Comparison of ENCODE assay signal across 8 mouse cellular contexts in the genomic region with DNA sequence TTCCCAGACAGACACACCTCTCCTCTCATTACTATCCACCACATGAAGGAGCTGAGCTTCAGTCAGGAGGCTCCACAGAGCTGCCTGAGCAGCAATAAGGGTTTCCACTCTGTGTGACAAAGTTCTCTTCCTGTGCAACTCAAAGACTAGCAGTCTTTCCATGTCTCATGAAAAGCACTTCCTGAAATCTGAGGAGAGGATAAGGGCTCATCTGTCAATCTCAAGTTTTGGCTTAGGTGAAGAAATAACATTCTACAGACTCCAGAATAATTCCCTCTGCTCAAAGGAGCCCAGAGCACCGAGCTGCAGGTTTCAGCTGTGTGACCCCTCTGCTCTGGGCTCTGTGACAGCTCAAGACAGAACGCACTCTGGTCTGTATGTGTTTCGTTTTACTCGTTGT. TPM values are rescaled to one million over a fixed set of nuclear protein-coding genes. Genes with fewer than 3 reads are reported as not detected.
DNase-seq lines count a peak whose midpoint lies in the region; ATAC-seq lines count a peak whose summit lies in the region.

No protein-coding gene starts in this region.

- no peaks in the 10 kb centered on the region for H3K9me3 ChIP-seq in heart, embryonic 15.5 days (replicated peaks)
- no peaks in the 10 kb centered on the region for H3K9me3 ChIP-seq in hindbrain, embryonic 13.5 days
- no peaks in the 10 kb centered on the region for H3K9me3 ChIP-seq in midbrain, embryonic 13.5 days

- H3K27ac ChIP-seq in heart, embryonic 15.5 days: peak overlapping the region; percentile 90; the same call in 1 of the 2 replicates
- peak overlapping the region; percentile 94 for H3K27ac ChIP-seq in hindbrain, embryonic 13.5 days
- H3K27ac ChIP-seq in midbrain, embryonic 13.5 days: no peak overlapping the region

- peaks cover 41% of the 10 kb centered on the region for H3K36me3 ChIP-seq in heart, embryonic 15.5 days
- H3K36me3 ChIP-seq in hindbrain, embryonic 13.5 days: peaks cover 65% of the 10 kb centered on the region
- H3K36me3 ChIP-seq in midbrain, embryonic 13.5 days: peaks cover 62% of the 10 kb centered on the region

- peak overlapping the region; percentile 96 for H3K4me3 ChIP-seq in heart, embryonic 15.5 days
- peak overlapping the region; percentile 97 for H3K4me3 ChIP-seq in hindbrain, embryonic 13.5 days
- peak overlapping the region; percentile 99 for H3K4me3 ChIP-seq in midbrain, embryonic 13.5 days (replicated peaks)

- H3K4me2 ChIP-seq in heart, embryonic 15.5 days: peak overlapping the region; percentile 90
- peak overlapping the region; percentile 99 for H3K4me2 ChIP-seq in hindbrain, embryonic 13.5 days
- H3K4me2 ChIP-seq in midbrain, embryonic 13.5 days (replicated peaks): peak overlapping the region; percentile 99

- no peaks in the 10 kb centered on the region for H3K27me3 ChIP-seq in heart, embryonic 15.5 days
- no peaks in the 10 kb centered on the region for H3K27me3 ChIP-seq in hindbrain, embryonic 13.5 days
- no peaks in the 10 kb centered on the region for H3K27me3 ChIP-seq in midbrain, embryonic 13.5 days

- no peak for ATAC-seq in heart, embryonic 15.5 days (replicated peaks; ENCODE audit: insufficient number of reproducible peaks, insufficient read depth, low FRiP score, low read depth)
- ATAC-seq in hindbrain, embryonic 13.5 days (ENCODE audit: low FRiP score): no peak
- no peak for ATAC-seq in midbrain, embryonic 13.5 days
- ATAC-seq in activated CD4-positive, CD25-positive, alpha-beta regulatory T cell, adult 4 months: no peak

- 34% methylated on average over 4 of the region's 4 CpGs for WGBS in heart, embryonic 15.5 days
- WGBS in hindbrain, embryonic 13.5 days: 70% methylated on average over 4 of the region's 4 CpGs
- 74% methylated on average over 4 of the region's 4 CpGs for whole genome bisulfite sequencing in midbrain, embryonic 13.5 days

- peaks cover 21% of the 10 kb centered on the region for H3K4me1 ChIP-seq in heart, embryonic 15.5 days (replicated peaks)
- H3K4me1 ChIP-seq in hindbrain, embryonic 13.5 days (replicated peaks): peaks cover 39% of the 10 kb centered on the region
- H3K4me1 ChIP-seq in midbrain, embryonic 13.5 days (replicated peaks): peaks cover 36% of the 10 kb centered on the region

- DNase-seq in heart, adult 8-10 months (ENCODE audit: low spot score): no peak
- peak; percentile 22 for DNase-seq in NIH3T3 (ENCODE audit: low read depth)
- DNase-seq in layer of hippocampus, adult 8-10 months (ENCODE audit: low spot score in 2 of 2): no peak
- DNase-seq in adrenal gland, postnatal 25 days: no peak

- H3K9ac ChIP-seq in heart, embryonic 15.5 days: peak overlapping the region; percentile 98; the same call in 1 of the 2 replicates
- peak overlapping the region; percentile 99 for H3K9ac ChIP-seq in hindbrain, embryonic 13.5 days
- H3K9ac ChIP-seq in midbrain, embryonic 13.5 days (replicated peaks): peak overlapping the region; percentile 96

RNA-seq across cellular contexts. Expression of gene Zfp276, which starts 1.1 kb away (rescaled TPM):
- 13.2 and 18.4 TPM in 2 replicates for polyA plus RNA-seq in heart, embryonic 15.5 days (2015; fragmentation: Nextera tagmentation; extraction: Ambion mirVana)
- total RNA-seq in heart, adult 8-10 months (2022): 10 to 100 TPM in 1 of 4 experiments, 1 to 10 TPM in 3; 8.2 to 10.8 (median 9.2) TPM
- polyA plus RNA-seq in hindbrain, embryonic 13.5 days (2015; fragmentation: Nextera tagmentation; extraction: Ambion mirVana): 24.3 and 26.0 TPM in 2 replicates
- 23.6 and 26.3 TPM in 2 replicates for polyA plus RNA-seq in midbrain, embryonic 13.5 days (2015; fragmentation: Nextera tagmentation; extraction: Ambion mirVana)
- total RNA-seq in layer of hippocampus, adult 8-10 months (2022): 10 to 100 TPM; 21.0 to 27.4 (median 24.2) TPM
- 1 to 10 TPM; 3.6 to 4.7 TPM for polyA plus RNA-seq in activated CD4-positive, CD25-positive, alpha-beta regulatory T cell, adult 4 months (2017; shearing (Covaris generic))
- 32.3 and 33.0 TPM in 2 replicates for total RNA-seq in adrenal gland, postnatal 25 days (2021)

RNA-seq across cellular contexts. Expression of gene Vps9d1, which starts 1.2 kb away (rescaled TPM):
- 19.2 and 22.7 TPM in 2 replicates for polyA plus RNA-seq in heart, embryonic 15.5 days (2015; fragmentation: Nextera tagmentation; extraction: Ambion mirVana)
- 10 to 100 TPM; 25.5 to 35.0 (median 27.5) TPM for total RNA-seq in heart, adult 8-10 months (2022)
- polyA plus RNA-seq in hindbrain, embryonic 13.5 days (2015; fragmentation: Nextera tagmentation; extraction: Ambion mirVana): 51.1 and 52.9 TPM in 2 replicates
- 51.5 and 53.4 TPM in 2 replicates for polyA plus RNA-seq in midbrain, embryonic 13.5 days (2015; fragmentation: Nextera tagmentation; extraction: Ambion mirVana)
- 10 to 100 TPM; 52.1 to 63.9 (median 58.9) TPM for total RNA-seq in layer of hippocampus, adult 8-10 months (2022)
- 1 to 10 TPM; 7.1 to 7.2 TPM for polyA plus RNA-seq in activated CD4-positive, CD25-positive, alpha-beta regulatory T cell, adult 4 months (2017; shearing (Covaris generic))
- 25.2 and 36.7 TPM in 2 replicates for total RNA-seq in adrenal gland, postnatal 25 days (2021)

RNA-seq across cellular contexts. Expression of gene Spata2l, which starts 16.9 kb away (rescaled TPM):
- polyA plus RNA-seq in heart, embryonic 15.5 days (2015; fragmentation: Nextera tagmentation; extraction: Ambion mirVana): 3.4 and 4.5 TPM in 2 replicates
- 1 to 10 TPM; 4.4 to 7.0 (median 6.0) TPM for total RNA-seq in heart, adult 8-10 months (2022)
- 4.1 and 4.4 TPM in 2 replicates for polyA plus RNA-seq in hindbrain, embryonic 13.5 days (2015; fragmentation: Nextera tagmentation; extraction: Ambion mirVana)
- 2.7 and 2.8 TPM in 2 replicates for polyA plus RNA-seq in midbrain, embryonic 13.5 days (2015; fragmentation: Nextera tagmentation; extraction: Ambion mirVana)
- 10 to 100 TPM; 55.1 to 69.3 (median 61.5) TPM for total RNA-seq in layer of hippocampus, adult 8-10 months (2022)
- 1 to 10 TPM; 7.7 to 8.8 TPM for polyA plus RNA-seq in activated CD4-positive, CD25-positive, alpha-beta regulatory T cell, adult 4 months (2017; shearing (Covaris generic))
- total RNA-seq in adrenal gland, postnatal 25 days (2021): 15.6 and 17.9 TPM in 2 replicates

RNA-seq across cellular contexts. Expression of gene Cdk10, which starts 28.3 kb away (rescaled TPM):
- polyA plus RNA-seq in heart, embryonic 15.5 days (2015; fragmentation: Nextera tagmentation; extraction: Ambion mirVana): 17.7 and 20.8 TPM in 2 replicates
- 10 to 100 TPM; 15.0 to 25.2 (median 20.2) TPM for total RNA-seq in heart, adult 8-10 months (2022)
- 44.0 and 46.9 TPM in 2 replicates for polyA plus RNA-seq in hindbrain, embryonic 13.5 days (2015; fragmentation: Nextera tagmentation; extraction: Ambion mirVana)
- 48.3 and 48.7 TPM in 2 replicates for polyA plus RNA-seq in midbrain, embryonic 13.5 days (2015; fragmentation: Nextera tagmentation; extraction: Ambion mirVana)
- total RNA-seq in layer of hippocampus, adult 8-10 months (2022): 100 to 1,000 TPM in 1 of 4 experiments, 10 to 100 TPM in 3; 84.5 to 112 (median 94.1) TPM
- polyA plus RNA-seq in activated CD4-positive, CD25-positive, alpha-beta regulatory T cell, adult 4 months (2017; shearing (Covaris generic)): 10 to 100 TPM; 12.0 to 21.3 TPM
- 68.7 and 78.2 TPM in 2 replicates for total RNA-seq in adrenal gland, postnatal 25 days (2021)

RNA-seq across cellular contexts. Expression of gene Spata33, which starts 40.3 kb away (rescaled TPM):
- 3.6 and 4.4 TPM in 2 replicates for polyA plus RNA-seq in heart, embryonic 15.5 days (2015; fragmentation: Nextera tagmentation; extraction: Ambion mirVana)
- 10 to 100 TPM; 22.0 to 36.7 (median 27.5) TPM for total RNA-seq in heart, adult 8-10 months (2022)
- 7.8 and 8.4 TPM in 2 replicates for polyA plus RNA-seq in hindbrain, embryonic 13.5 days (2015; fragmentation: Nextera tagmentation; extraction: Ambion mirVana)
- 6.5 and 7.2 TPM in 2 replicates for polyA plus RNA-seq in midbrain, embryonic 13.5 days (2015; fragmentation: Nextera tagmentation; extraction: Ambion mirVana)
- 1 to 10 TPM; 5.5 to 9.7 (median 6.6) TPM for total RNA-seq in layer of hippocampus, adult 8-10 months (2022)
- polyA plus RNA-seq in activated CD4-positive, CD25-positive, alpha-beta regulatory T cell, adult 4 months (2017; shearing (Covaris generic)): not detected
- 3.3 and 4.0 TPM in 2 replicates for total RNA-seq in adrenal gland, postnatal 25 days (2021)
